Mouse (Mus musculus) lung, postnatal 14 days (tissue): ENCODE results near the gene Nxph4.

Experiments
- DNase-seq: peaks from one replicate; pipeline ENCODE4 v3.0.0; 2021

The Nxph4 gene

DNA sequence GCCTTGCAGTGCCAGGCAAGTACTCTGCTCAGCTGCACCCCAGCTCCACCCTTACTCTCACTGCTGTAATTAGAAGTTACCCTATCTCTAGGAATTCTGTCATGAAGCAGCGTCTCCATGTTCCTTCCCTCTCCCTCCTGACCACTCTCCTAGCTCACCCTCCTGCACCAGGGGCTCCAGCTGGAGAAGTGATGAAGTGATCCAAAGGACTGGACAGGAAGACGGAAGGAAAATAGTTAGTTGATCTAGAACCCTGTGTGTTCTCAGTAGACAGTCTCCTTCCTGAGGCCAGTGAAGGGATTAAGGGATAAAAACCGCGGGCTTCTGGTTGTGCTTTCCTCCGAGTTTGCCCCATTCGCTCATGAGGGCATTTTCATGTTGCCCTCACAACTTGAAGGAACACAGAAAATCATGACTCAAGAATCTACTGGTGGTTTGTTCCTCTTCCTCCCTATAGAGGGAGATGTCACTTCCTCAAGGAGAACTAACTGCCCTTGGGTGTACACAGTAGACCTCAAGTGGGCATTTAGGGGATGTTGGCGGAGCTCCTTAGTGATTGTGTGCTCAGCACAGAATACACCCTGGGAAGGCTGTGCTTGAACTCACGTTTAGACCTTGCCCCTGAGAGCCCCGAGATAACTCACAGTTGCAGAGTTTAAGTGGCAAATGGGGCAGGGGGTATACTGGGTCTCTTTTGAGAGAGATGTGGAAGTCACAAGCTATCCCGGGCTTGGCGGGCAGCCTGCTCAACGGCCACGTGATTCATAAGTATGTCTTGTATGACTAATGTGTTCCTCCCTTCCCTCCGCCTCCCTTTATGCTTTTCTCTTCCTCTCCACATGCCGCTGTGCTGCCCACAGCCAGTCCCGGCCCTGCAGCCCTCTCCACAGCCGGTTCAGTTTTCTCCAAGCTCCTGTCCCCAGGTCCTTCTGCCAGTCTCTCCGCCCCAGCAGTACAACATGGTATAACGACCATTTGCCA lies 53.2 kb downstream of the Nxph4 start:
- peak; percentile 55 for DNase-seq

DNA sequence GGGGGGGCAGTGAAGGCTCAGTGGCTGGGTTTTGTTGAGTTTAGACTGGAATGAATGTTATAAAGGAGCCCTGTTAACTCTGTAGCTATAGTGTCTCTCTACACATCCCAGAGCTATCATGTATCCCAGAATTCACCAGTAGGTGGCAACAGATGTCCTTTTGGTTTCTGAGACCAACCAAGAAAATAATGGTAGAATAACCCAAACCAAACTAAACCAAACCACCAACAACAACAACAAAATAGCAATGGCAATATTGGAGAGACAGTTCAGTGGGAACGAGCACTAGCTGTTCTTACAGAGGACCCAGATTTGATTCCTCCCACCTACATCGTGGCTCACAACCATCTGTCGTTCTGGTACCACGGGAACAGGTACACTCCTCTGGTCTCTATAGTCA lies 55.2 kb downstream of the Nxph4 start:
- DNase-seq = peak; percentile 27

DNA sequence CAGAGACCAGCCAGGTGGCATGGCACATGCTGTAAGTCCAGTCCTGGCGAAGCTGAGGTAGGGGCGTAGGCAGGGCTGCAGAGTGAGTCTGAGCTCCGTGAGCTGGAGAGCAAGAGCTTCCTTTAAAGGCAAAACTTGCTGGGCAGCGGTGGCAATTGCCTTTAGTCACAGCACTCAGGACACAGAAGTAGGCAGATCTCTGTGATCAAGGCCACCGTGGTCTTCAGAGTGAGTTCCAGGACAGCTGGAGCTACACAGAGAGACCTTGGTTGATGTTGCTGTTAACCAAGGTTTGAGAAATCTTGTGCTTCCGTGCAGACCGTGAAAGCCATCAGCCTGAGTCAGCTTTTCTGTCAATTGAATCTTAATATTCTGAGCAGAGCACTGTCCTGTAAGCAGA lies 57.1 kb downstream of the Nxph4 start:
- DNase-seq = no peak

DNA sequence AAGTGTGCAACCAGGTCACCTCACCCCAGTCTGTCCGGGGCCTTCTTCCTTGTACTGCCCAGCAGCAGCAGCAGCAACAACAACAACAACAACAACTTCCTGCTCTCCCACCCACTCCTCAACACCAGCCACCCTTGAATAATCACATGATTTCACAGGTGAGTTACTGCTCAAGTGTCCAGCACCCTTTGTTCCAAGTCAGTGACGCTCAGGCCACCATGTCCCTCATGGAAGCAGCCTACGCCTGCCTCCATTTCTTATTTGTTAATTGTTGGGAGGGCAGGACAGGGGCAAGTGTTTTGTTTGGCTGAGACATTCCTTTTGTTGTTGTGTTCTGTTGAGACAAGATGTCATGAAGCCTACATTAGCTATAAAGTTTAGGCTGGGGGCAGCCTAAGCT lies 57.8 kb downstream of the Nxph4 start:
- no peak for DNase-seq
